Comparison of ENCODE assay signal across 10 mouse cellular contexts in the genomic region with DNA sequence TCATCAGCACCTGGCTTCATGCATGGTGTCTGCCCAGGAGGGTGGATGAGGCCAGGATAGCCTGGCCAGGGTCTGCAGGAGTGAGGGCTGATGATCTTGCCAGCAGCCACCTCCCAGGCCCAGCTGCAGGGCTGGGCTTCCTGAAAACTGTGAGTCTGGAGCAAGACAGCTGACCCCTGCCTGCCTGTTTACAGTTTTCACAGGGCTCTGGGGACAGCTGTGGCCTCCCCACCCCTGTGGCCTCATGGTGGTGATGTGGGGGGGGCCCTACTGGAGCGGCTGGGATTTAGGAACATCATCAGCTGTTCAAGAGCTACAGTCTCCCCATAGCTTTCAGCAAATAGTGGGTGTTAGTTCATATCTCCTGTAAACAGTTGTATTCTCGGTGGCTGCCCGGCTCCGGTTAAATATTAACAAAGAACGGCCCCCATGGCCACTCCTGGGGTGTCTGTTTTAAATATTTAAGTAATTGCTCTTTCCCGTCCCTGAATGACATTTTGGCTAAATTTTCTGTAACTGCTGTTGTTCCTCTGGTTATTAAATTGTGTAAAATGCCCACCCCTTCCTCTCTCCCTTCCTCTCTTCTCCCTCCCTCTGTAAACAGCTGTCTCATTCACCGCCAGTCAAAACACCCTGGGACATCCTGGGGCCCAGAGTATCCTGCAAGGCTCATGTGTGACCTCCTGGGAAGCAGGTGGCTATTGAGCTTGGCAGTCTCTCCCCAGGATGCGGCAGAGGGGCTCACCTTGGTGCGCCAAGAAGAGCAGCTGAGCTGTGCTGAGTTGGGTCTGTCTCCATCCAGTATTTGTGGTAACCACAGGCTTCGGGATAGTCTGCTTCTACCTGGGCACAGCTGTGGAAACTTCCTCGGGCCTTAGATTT. TPM values are rescaled to one million over a fixed set of nuclear protein-coding genes. Genes with fewer than 3 reads are reported as not detected.
A peak's percentile ranks its signal among the peaks of the same experiment; 100 is the strongest.
DNase-seq lines count a peak whose midpoint lies in the region; ATAC-seq and TF ChIP-seq lines count a peak whose summit lies in the region.
"Had no signal": no experiment of that assay in that cellular context is flagged by ENCODE, and none has a peak within 500 bp of the region (broad histone marks: within the 10 kb centered on the region; RNA-seq: fewer than 3 reads in every experiment).

No protein-coding gene starts in this region.

- no peak overlapping the region for H3K9ac ChIP-seq in hindbrain, embryonic 13.5 days
- no peak overlapping the region for H3K9ac ChIP-seq in intestine, embryonic 14.5 days (ENCODE audit: low read length)
- peak overlapping the region; percentile 81 for H3K9ac ChIP-seq in liver, adult 2 months (ENCODE audit: low read depth, low read length)
- no peak overlapping the region for H3K9ac ChIP-seq in stomach, embryonic 15.5 days
- no peak overlapping the region for H3K9ac ChIP-seq in forebrain, embryonic 15.5 days (replicated peaks)

- TF ChIP-seq POLR2A in liver, adult 2 months (IDR thresholded peaks at IDR 0.05; ENCODE audit: extremely low read depth, insufficient read depth, low read length), result peak; percentile 81; the same call in 1 of the 2 replicates

- H3K27me3 ChIP-seq in hindbrain, embryonic 10.5 days (ENCODE audit: insufficient read depth, poor library complexity, severe bottlenecking), result no peaks in the 10 kb centered on the region
- no peaks in the 10 kb centered on the region for H3K27me3 ChIP-seq in hindbrain, embryonic 13.5 days
- no peaks in the 10 kb centered on the region for H3K27me3 ChIP-seq in intestine, embryonic 14.5 days (replicated peaks; ENCODE audit: control insufficient read depth, insufficient read depth, low read length)
- H3K27me3 ChIP-seq in liver, adult 2 months (ENCODE audit: control insufficient read depth, insufficient read depth, low read length), result no peaks in the 10 kb centered on the region
- H3K27me3 ChIP-seq in stomach, embryonic 15.5 days (replicated peaks), result no peaks in the 10 kb centered on the region
- no peaks in the 10 kb centered on the region for H3K27me3 ChIP-seq in forebrain, embryonic 15.5 days

- no peak for TF ChIP-seq CTCF in liver, adult 2 months (IDR thresholded peaks at IDR 0.05; ENCODE audit: low read depth, low read length)

- H3K4me2 ChIP-seq in hindbrain, embryonic 13.5 days, result no peak overlapping the region
- 0 out of 2 replicates have a peak overlapping the region, but pooled peaks have one; percentile 20 for H3K4me2 ChIP-seq in intestine, embryonic 14.5 days (ENCODE audit: low read length)
- peak overlapping the region; percentile 24; the same call in 1 of the 2 replicates for H3K4me2 ChIP-seq in stomach, embryonic 15.5 days
- no peak overlapping the region for H3K4me2 ChIP-seq in forebrain, embryonic 15.5 days (replicated peaks)

- no peak overlapping the region for H3K4me3 ChIP-seq in hindbrain, embryonic 10.5 days
- H3K4me3 ChIP-seq in hindbrain, embryonic 13.5 days, result no peak overlapping the region
- no peak overlapping the region for H3K4me3 ChIP-seq in intestine, embryonic 14.5 days (ENCODE audit: low read depth, low read length)
- peak overlapping the region; percentile 66 for H3K4me3 ChIP-seq in liver, adult 2 months (ENCODE audit: insufficient read depth, low read depth, low read length)
- no peak overlapping the region for H3K4me3 ChIP-seq in stomach, embryonic 15.5 days (replicated peaks)
- no peak overlapping the region for H3K4me3 ChIP-seq in forebrain, embryonic 15.5 days

- H3K36me3 ChIP-seq in hindbrain, embryonic 10.5 days, result no peaks in the 10 kb centered on the region
- no peaks in the 10 kb centered on the region for H3K36me3 ChIP-seq in hindbrain, embryonic 13.5 days
- no peaks in the 10 kb centered on the region for H3K36me3 ChIP-seq in intestine, embryonic 14.5 days (ENCODE audit: control insufficient read depth, insufficient read depth, low read length)
- H3K36me3 ChIP-seq in liver, adult 2 months (ENCODE audit: control insufficient read depth, insufficient read depth, low read length), result peaks cover 9% of the 10 kb centered on the region
- H3K36me3 ChIP-seq in stomach, embryonic 15.5 days, result no peaks in the 10 kb centered on the region
- no peaks in the 10 kb centered on the region for H3K36me3 ChIP-seq in forebrain, embryonic 15.5 days

- peaks cover 23% of the 10 kb centered on the region for H3K4me1 ChIP-seq in hindbrain, embryonic 10.5 days (replicated peaks)
- peaks cover 7% of the 10 kb centered on the region for H3K4me1 ChIP-seq in hindbrain, embryonic 13.5 days (replicated peaks)
- peaks cover 15% of the 10 kb centered on the region for H3K4me1 ChIP-seq in intestine, embryonic 14.5 days (replicated peaks; ENCODE audit: control insufficient read depth, insufficient read depth, low read length)
- peaks cover 21% of the 10 kb centered on the region for H3K4me1 ChIP-seq in liver, adult 2 months (ENCODE audit: control insufficient read depth, insufficient read depth, low read length)
- peaks cover 14% of the 10 kb centered on the region for H3K4me1 ChIP-seq in stomach, embryonic 15.5 days
- H3K4me1 ChIP-seq in forebrain, embryonic 15.5 days, result no peaks in the 10 kb centered on the region

- ATAC-seq in hindbrain, embryonic 13.5 days (ENCODE audit: low FRiP score), result no peak
- peak; percentile 67 for ATAC-seq in intestine, embryonic 14.5 days (replicated peaks; ENCODE audit: low FRiP score, low TSS enrichment, low read depth)
- ATAC-seq in stomach, embryonic 15.5 days (ENCODE audit: insufficient read depth, low FRiP score, low read depth), result peak; percentile 87
- no peak for ATAC-seq in cerebellum, adult (ENCODE audit: insufficient number of reproducible peaks, low FRiP score, low TSS enrichment)
- ATAC-seq in forebrain, embryonic 15.5 days (replicated peaks), result no peak
- ATAC-seq: hindbrain, postnatal 0 days had no signal

- H3K9me3 ChIP-seq in hindbrain, embryonic 10.5 days, result no peaks in the 10 kb centered on the region
- no peaks in the 10 kb centered on the region for H3K9me3 ChIP-seq in hindbrain, embryonic 13.5 days
- no peaks in the 10 kb centered on the region for H3K9me3 ChIP-seq in intestine, embryonic 14.5 days (ENCODE audit: control insufficient read depth, low read length)
- H3K9me3 ChIP-seq in stomach, embryonic 15.5 days, result no peaks in the 10 kb centered on the region
- no peaks in the 10 kb centered on the region for H3K9me3 ChIP-seq in forebrain, embryonic 15.5 days

- no peaks in the 10 kb centered on the region for H3K79me2 ChIP-seq in liver, adult 2 months (ENCODE audit: control insufficient read depth, insufficient read depth, low read length)

- DNase-seq in hindbrain, embryonic 10.5 days (ENCODE audit: low spot score), result no peak
- peak; percentile 65 for DNase-seq in intestine, embryonic 14.5 days (ENCODE audit: low spot score)
- DNase-seq in liver, adult 2 months (ENCODE audit: extremely low read depth, low read depth, low spot score), result peak; percentile 97
- DNase-seq in thymus, postnatal 10 days (ENCODE audit: low spot score in 2 of 2), result no peak

- 56% methylated on average over 11 of the region's 11 CpGs for WGBS in hindbrain, embryonic 10.5 days
- 45% methylated on average over 11 of the region's 11 CpGs for WGBS in hindbrain, embryonic 13.5 days
- 30% methylated on average over 11 of the region's 11 CpGs for WGBS in intestine, embryonic 14.5 days
- WGBS in liver, adult 2 months, result 12% methylated on average over 11 of the region's 11 CpGs
- 22% methylated on average over 11 of the region's 11 CpGs for WGBS in stomach, embryonic 15.5 days
- WGBS in forebrain, embryonic 15.5 days, result 68% methylated on average over 11 of the region's 11 CpGs

- peak overlapping the region; percentile 59; the same call in 1 of the 2 replicates for H3K27ac ChIP-seq in hindbrain, embryonic 10.5 days
- H3K27ac ChIP-seq in hindbrain, embryonic 13.5 days, result no peak overlapping the region
- peak overlapping the region; percentile 33; the same call in 1 of the 2 replicates for H3K27ac ChIP-seq in intestine, embryonic 14.5 days (ENCODE audit: low read depth)
- H3K27ac ChIP-seq in liver, adult 2 months (replicated peaks; ENCODE audit: insufficient read depth, low read depth, low read length), result peak overlapping the region; percentile 100
- H3K27ac ChIP-seq in stomach, embryonic 15.5 days, result peak overlapping the region; percentile 73; the same call in 1 of the 2 replicates
- H3K27ac ChIP-seq in forebrain, embryonic 15.5 days (replicated peaks), result no peak overlapping the region
- H3K27ac ChIP-seq: hindbrain, postnatal 0 days had no signal

RNA-seq across cellular contexts. Expression of a gene that starts 57.9 kb away (rescaled TPM):
- polyA plus RNA-seq in hindbrain, embryonic 10.5 days (2016; fragmentation: Nextera tagmentation; extraction: Ambion mirVana), result 1.0 and 1.2 TPM in 2 replicates
- 0.52 and 0.66 TPM in 2 replicates for polyA plus RNA-seq in hindbrain, embryonic 13.5 days (2015; fragmentation: Nextera tagmentation; extraction: Ambion mirVana)
- polyA plus RNA-seq in intestine, embryonic 14.5 days (2014; fragmentation: Nextera tagmentation; extraction: Ambion mirVana), result 3.4 and 3.5 TPM in 2 replicates
- total RNA-seq in liver, adult 2 months (2014; rRNA removed), result 46.2 and 50.2 TPM in 2 replicates
- 43.2 and 45.8 TPM in 2 replicates for polyA plus RNA-seq in liver, adult 2 months (2012; rRNA removed)
- 4.8 TPM in 2 replicates for polyA plus RNA-seq in stomach, embryonic 15.5 days (2015; fragmentation: Nextera tagmentation; extraction: Ambion mirVana)
- 0.71 and 1.0 TPM in 2 replicates for polyA plus RNA-seq in forebrain, embryonic 15.5 days (2015; fragmentation: Nextera tagmentation; extraction: Ambion mirVana)
- total RNA-seq: CH12.LX had no signal

Comparison
In these comparisons a context has a peak if more than half of its experiments do, and no peak if none do; other contexts are left out.
1. H3K27ac ChIP-seq: peak in hindbrain, embryonic 10.5 days (single experiment), intestine, embryonic 14.5 days (single experiment), liver, adult 2 months (single experiment) and stomach, embryonic 15.5 days (single experiment); none in hindbrain, embryonic 13.5 days (single experiment) and forebrain, embryonic 15.5 days (single experiment).
2. DNase-seq: peak in intestine, embryonic 14.5 days (single experiment) and liver, adult 2 months (single experiment); none in hindbrain, embryonic 10.5 days (single experiment) and thymus, postnatal 10 days (0 of 2).
3. ATAC-seq: peak in intestine, embryonic 14.5 days (single experiment) and stomach, embryonic 15.5 days (single experiment); none in hindbrain, embryonic 13.5 days (single experiment), cerebellum, adult (single experiment) and forebrain, embryonic 15.5 days (single experiment).
4. H3K4me2 ChIP-seq: peak in intestine, embryonic 14.5 days (single experiment) and stomach, embryonic 15.5 days (single experiment); none in hindbrain, embryonic 13.5 days (single experiment) and forebrain, embryonic 15.5 days (single experiment).